Mouse (Mus musculus) liver, embryonic 14.5 days (tissue): ENCODE measurements around the gene Alkbh2. TPM values are rescaled to one million over a fixed set of nuclear protein-coding genes. Genes with fewer than 3 reads are reported as not detected.

Experiments
- ATAC-seq: fragments of 200-750 bp; cut with Nextera tagmentation; 2 replicates; pipeline ENCODE4 v1.8.0; 2017; ENCODE audit warnings: moderate number of reproducible peaks, mild to moderate bottlenecking, moderate library complexity; ENCODE audit not compliant: insufficient read depth
- DNase-seq, 3 experiments: peaks; one replicate each; pipeline ENCODE4 v3.0.0-alpha.2; 2012 to 2013; ENCODE audit warnings: low read depth in 3 of 3, low spot score in 3 of 3
- H3K27ac ChIP-seq: fragments of 300-500 bp; sonication (generic); 2 replicates; pipeline ENCODE4 v1.5.1; 2014; ENCODE audit warnings: moderate library complexity, mild to moderate bottlenecking, control low read depth, inconsistent platforms
- H3K27me3 ChIP-seq: fragments of 300-500 bp; sonication (generic); 2 replicates; pipeline ENCODE4 v1.6.1; 2014; ENCODE audit warnings: mild to moderate bottlenecking, low read length, moderate library complexity; ENCODE audit not compliant: control insufficient read depth, insufficient read depth
- H3K36me3 ChIP-seq: fragments of 300-500 bp; sonication (generic); replicated peaks from 2 replicates; pipeline ENCODE4 v1.6.1; 2014; ENCODE audit warnings: low read depth; ENCODE audit not compliant: control insufficient read depth, insufficient read depth
- H3K4me1 ChIP-seq, 2 experiments: fragments of 200-500 bp in 1 of 2; fragments of 300-500 bp in 1 of 2; sonication (generic) in 1 of 2; replicated peaks; 2 replicates each; pipeline ENCODE4 v1.6.1; 2012 to 2014; ENCODE audit warnings: antibody characterized with exemption in 1 of 2, inconsistent platforms in 1 of 2, low read length in 1 of 2; ENCODE audit not compliant: control insufficient read depth in 2 of 2, insufficient read depth in 2 of 2
- H3K4me2 ChIP-seq: fragments of 300-500 bp; sonication (generic); 2 replicates; pipeline ENCODE4 v1.6.1; 2014; ENCODE audit warnings: low read depth, mild to moderate bottlenecking, control low read depth, moderate library complexity
- H3K4me3 ChIP-seq, 2 experiments: fragments of 200-500 bp in 1 of 2; fragments of 300-500 bp in 1 of 2; sonication (generic) in 1 of 2; 2 replicates each; pipeline ENCODE4 v1.5.1; 2012 to 2014; ENCODE audit warnings: low read depth in 2 of 2, low read length in 2 of 2, mild to moderate bottlenecking in 2 of 2, control low read depth in 1 of 2, inconsistent platforms in 1 of 2, moderate library complexity in 1 of 2; ENCODE audit not compliant: insufficient read depth in 1 of 2
- H3K9ac ChIP-seq: fragments of 300-500 bp; sonication (generic); replicated peaks from 2 replicates; pipeline ENCODE4 v1.6.1; 2014; ENCODE audit warnings: mild to moderate bottlenecking, control low read depth, moderate library complexity
- H3K9me3 ChIP-seq: fragments of 300-500 bp; sonication (generic); 2 replicates; pipeline ENCODE4 v1.6.1; 2016; ENCODE audit warnings: low read length, mixed read lengths; ENCODE audit not compliant: control insufficient read depth
- CTCF ChIP-seq: IDR thresholded peaks from 2 replicates; pipeline ENCODE4 v1.5.1; 2016; ENCODE audit warnings: antibody characterized with exemption, low read depth, control low read depth
- EP300 ChIP-seq: IDR thresholded peaks from 2 replicates; pipeline ENCODE4 v1.6.1; 2016; ENCODE audit warnings: antibody characterized with exemption, low read depth
- WGBS: fragments of 180-500 bp; shearing (Covaris S2); extraction: QIAGEN DNeasy Blood & Tissue Kit; methylation state at CpG from one replicate; pipeline ENCODE4 v1.1.7; 2014; ENCODE audit not compliant: insufficient replicate concordance; 5-methylcytosine and 5-hydroxymethylcytosine counted together
- polyA plus RNA-seq, 2 experiments: library from polyadenylated mRNA; depleted of rRNA in 1 of 2; stranded (reverse) in 1 of 2; unstranded in 1 of 2; fragments of >200 nt; fragmentation: Nextera tagmentation in 1 of 2; extraction: Ambion mirVana in 1 of 2; gene quantifications; 2 replicates each; pipeline versions ENCODE4 v1.2.1 to v1.2.3; 2012 to 2014

Gene Alkbh2
- polyA plus RNA-seq, 2 experiments: 3.9 to 5.7 TPM

DNA sequence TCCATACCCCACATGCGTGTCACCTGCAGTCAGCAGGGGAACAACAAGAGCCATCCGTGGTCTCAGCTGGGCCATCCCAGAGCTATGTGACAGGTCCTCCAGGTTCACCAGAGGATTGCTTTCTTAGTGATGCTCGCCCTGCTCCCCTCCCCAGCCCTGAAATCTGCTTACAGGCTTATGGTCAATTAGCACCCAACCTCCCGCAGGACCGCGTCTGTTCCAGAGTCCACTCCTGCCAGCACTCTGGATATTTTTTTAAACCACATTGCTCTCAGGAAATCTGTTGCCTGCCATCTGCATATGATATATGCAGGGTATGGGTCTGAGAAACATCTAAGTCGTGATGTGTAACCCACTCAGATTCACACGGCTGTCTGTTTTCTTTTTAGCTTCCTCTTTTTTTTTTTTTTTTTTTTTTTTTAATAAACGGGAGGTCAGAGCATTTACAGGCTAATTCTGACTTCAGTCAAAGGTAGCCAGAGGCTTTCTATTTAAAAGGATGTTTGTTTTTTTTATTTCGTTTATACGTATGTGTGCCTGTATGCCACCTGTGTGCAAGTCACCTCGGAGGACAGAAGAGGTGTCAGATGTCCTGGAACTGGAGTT lies 40.0 kb downstream of the Alkbh2 start:
- H3K9me3 ChIP-seq: no peaks in the 10 kb centered on the region
- H3K9ac ChIP-seq: no peak overlapping the region
- H3K27ac ChIP-seq: no peak overlapping the region
- no peaks in the 10 kb centered on the region; the same call in none of the 2 replicates for H3K27me3 ChIP-seq
- no peak for ATAC-seq
- no peak overlapping the region for H3K4me2 ChIP-seq
- no peaks in the 10 kb centered on the region for H3K4me1 ChIP-seq
- DNase-seq: no peak
- no peak overlapping the region for H3K4me3 ChIP-seq
- H3K36me3 ChIP-seq: no peaks in the 10 kb centered on the region
- no peak for TF ChIP-seq EP300
- no peak for TF ChIP-seq CTCF
- WGBS: 49% methylated on average over 12 of the region's 12 CpGs

DNA sequence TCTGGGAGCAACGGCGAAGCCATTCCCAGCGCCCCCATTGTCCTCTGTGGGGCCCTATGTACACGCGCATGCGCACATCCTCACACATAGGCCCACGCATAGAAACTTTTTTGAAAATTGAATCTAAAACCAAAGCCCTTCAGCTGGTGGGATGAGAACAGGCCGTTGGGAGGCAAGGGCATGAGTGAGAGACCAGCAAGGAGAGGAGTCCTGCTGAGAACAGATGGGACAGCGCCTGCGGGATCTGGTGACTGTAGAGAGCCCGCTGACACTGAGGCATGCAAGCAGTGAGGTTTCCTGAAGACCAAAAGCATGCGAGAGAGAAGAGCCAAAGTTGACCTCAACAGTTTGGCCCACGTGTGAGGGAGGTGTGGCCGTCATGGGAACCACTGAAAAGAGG lies 42.5 kb downstream of the Alkbh2 start:
- H3K27me3 ChIP-seq: no peaks in the 10 kb centered on the region
- no peaks in the 10 kb centered on the region for H3K9me3 ChIP-seq
- ATAC-seq: no peak
- H3K36me3 ChIP-seq: no peaks in the 10 kb centered on the region
- no peak for DNase-seq
- no peak overlapping the region for H3K9ac ChIP-seq
- 62% methylated on average over 14 of the region's 14 CpGs for WGBS
- no peak overlapping the region for H3K4me3 ChIP-seq
- H3K27ac ChIP-seq: no peak overlapping the region
- no peaks in the 10 kb centered on the region for H3K4me1 ChIP-seq
- no peak overlapping the region for H3K4me2 ChIP-seq
- no peak for TF ChIP-seq CTCF
- no peak for TF ChIP-seq EP300

DNA sequence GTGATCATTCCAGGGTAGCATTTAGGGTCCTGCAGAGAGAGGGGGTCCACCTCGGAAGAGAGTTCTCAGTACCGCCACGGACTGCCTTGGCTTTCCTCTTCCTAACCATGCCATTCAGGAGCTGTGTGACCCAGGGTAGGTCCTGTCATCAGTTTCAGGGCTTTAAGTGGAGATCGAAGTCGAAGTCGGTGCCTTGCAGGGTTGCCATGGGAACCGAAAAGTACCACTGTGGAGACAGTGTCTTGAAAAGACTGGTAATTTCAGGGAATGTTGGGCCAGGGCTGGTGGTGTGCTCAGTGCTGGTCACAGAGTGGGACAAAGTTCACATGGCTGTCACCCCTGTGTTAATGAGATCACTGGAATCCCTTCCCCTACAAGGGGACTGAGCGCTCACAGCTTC lies 51.0 kb downstream of the Alkbh2 start:
- H3K9me3 ChIP-seq: no peaks in the 10 kb centered on the region
- no peak for TF ChIP-seq EP300
- no peak for TF ChIP-seq CTCF
- no peak overlapping the region for H3K4me3 ChIP-seq
- DNase-seq: no peak
- H3K36me3 ChIP-seq: no peaks in the 10 kb centered on the region
- no peak overlapping the region for H3K27ac ChIP-seq
- H3K27me3 ChIP-seq: no peaks in the 10 kb centered on the region
- no peak overlapping the region for H3K4me2 ChIP-seq
- H3K4me1 ChIP-seq: no peaks in the 10 kb centered on the region
- ATAC-seq: no peak
- 67% methylated on average over 8 of the region's 8 CpGs for WGBS
- no peak overlapping the region for H3K9ac ChIP-seq

Other genes starting within 250 kb of the Alkbh2 start
- 26.2 and 32.4 TPM in 2 replicates for gene Coro1c, start 219.5 kb downstream of the Alkbh2 start, polyA plus RNA-seq (2012; rRNA removed)
- 35.6 and 41.2 TPM in 2 replicates for gene Coro1c, start 219.5 kb downstream of the Alkbh2 start, polyA plus RNA-seq (2014; fragmentation: Nextera tagmentation; extraction: Ambion mirVana)
- 4.8 and 4.9 TPM in 2 replicates for gene Ssh1, start 134.3 kb downstream of the Alkbh2 start, polyA plus RNA-seq (2012; rRNA removed)
- gene Ssh1, start 134.3 kb downstream of the Alkbh2 start, polyA plus RNA-seq (2014; fragmentation: Nextera tagmentation; extraction: Ambion mirVana): 6.7 TPM in 2 replicates
- not detected in 2 replicates for gene Dao, start 124.5 kb downstream of the Alkbh2 start, polyA plus RNA-seq (2012; rRNA removed)
- gene Dao, start 124.5 kb downstream of the Alkbh2 start, polyA plus RNA-seq (2014; fragmentation: Nextera tagmentation; extraction: Ambion mirVana): not detected in 2 replicates
- 3.7 and 3.9 TPM in 2 replicates for gene Usp30, start 62.8 kb downstream of the Alkbh2 start, polyA plus RNA-seq (2012; rRNA removed)
- 2.0 and 2.1 TPM in 2 replicates for gene Usp30, start 62.8 kb downstream of the Alkbh2 start, polyA plus RNA-seq (2014; fragmentation: Nextera tagmentation; extraction: Ambion mirVana)
- 0.11 TPM in 1 of 2 replicates, not detected in the other for gene Svop, start 36.6 kb downstream of the Alkbh2 start, polyA plus RNA-seq (2012; rRNA removed)
- 0.06 TPM in 1 of 2 replicates, not detected in the other for gene Svop, start 36.6 kb downstream of the Alkbh2 start, polyA plus RNA-seq (2014; fragmentation: Nextera tagmentation; extraction: Ambion mirVana)
- gene Ung, start 2.2 kb upstream of the Alkbh2 start, polyA plus RNA-seq (2012; rRNA removed): 13.1 and 13.3 TPM in 2 replicates
- 11.0 and 11.4 TPM in 2 replicates for gene Ung, start 2.2 kb upstream of the Alkbh2 start, polyA plus RNA-seq (2014; fragmentation: Nextera tagmentation; extraction: Ambion mirVana)
- 0.22 and 0.29 TPM in 2 replicates for gene Acacb, start 18.3 kb upstream of the Alkbh2 start, polyA plus RNA-seq (2012; rRNA removed)
- 0.20 and 0.44 TPM in 2 replicates for gene Acacb, start 18.3 kb upstream of the Alkbh2 start, polyA plus RNA-seq (2014; fragmentation: Nextera tagmentation; extraction: Ambion mirVana)
- not detected in 2 replicates for gene Foxn4, start 145.6 kb upstream of the Alkbh2 start, polyA plus RNA-seq (2012; rRNA removed)
- not detected in 2 replicates for gene Foxn4, start 145.6 kb upstream of the Alkbh2 start, polyA plus RNA-seq (2014; fragmentation: Nextera tagmentation; extraction: Ambion mirVana)
- 0.14 and 0.19 TPM in 2 replicates for gene Myo1h, start 160.9 kb upstream of the Alkbh2 start, polyA plus RNA-seq (2012; rRNA removed)
- gene Myo1h, start 160.9 kb upstream of the Alkbh2 start, polyA plus RNA-seq (2014; fragmentation: Nextera tagmentation; extraction: Ambion mirVana): 0.11 and 0.44 TPM in 2 replicates